Mouse (Mus musculus): Measurements from ENCODE around the gene Cfap43. TPM values are rescaled to one million over a fixed set of nuclear protein-coding genes. Genes with fewer than 3 reads are reported as not detected.

The Cfap43 gene
- total RNA-seq, 2 experiments from 2014 or later, result not detected

- intact Hi-C loops (cut with DNase I), result loop anchor here (2.0 to 5.0 kb wide), 4 partner anchors 74 to 224 kb away; partner anchors contain the start of gene Stn1
- peak; percentile 98 to 99 for DNase-seq
These were observed 187.8 kb downstream of the Cfap43 start, which contains the start of gene Sfr1 for GRCm38 (mm10) chr19:47731071-47731881. Gene Sfr1 (plus strand): TSS chr19:47731682.

GRCm38 (mm10) chr19:47730691-47731070, 188.4 kb downstream of the Cfap43 start:
- peak in 1 of 2 experiments; percentile 64 for DNase-seq
- intact Hi-C loops (cut with DNase I), result loop anchor here (2.0 to 5.0 kb wide), 4 partner anchors 73 to 224 kb away; partner anchors contain the start of gene Stn1

- intact Hi-C loops (cut with DNase I), result no loop called here
- DNase-seq, result no peak
These were observed 193.4 kb downstream of the Cfap43 start for GRCm38 (mm10) chr19:47725643-47726140.

- intact Hi-C loops (cut with DNase I), result no loop called here
- DNase-seq, result no peak
These were observed 194.2 kb downstream of the Cfap43 start for GRCm38 (mm10) chr19:47724903-47725302.

GRCm38 (mm10) chr19:47722471-47722870, 196.6 kb downstream of the Cfap43 start:
- intact Hi-C loops (cut with DNase I), result no loop called here

GRCm38 (mm10) chr19:47719147-47719546, 199.9 kb downstream of the Cfap43 start:
- intact Hi-C loops (cut with DNase I), result no loop called here
- no peak for DNase-seq

More at GRCm38 (mm10) chr19:47722471-47722870, 196.6 kb downstream of the Cfap43 start:
- DNase-seq, result no peak

- no peak for DNase-seq
- intact Hi-C loops (cut with DNase I), result no loop called here
These were observed 202.9 kb downstream of the Cfap43 start for GRCm38 (mm10) chr19:47716144-47716543.

- no peak for DNase-seq
- intact Hi-C loops (cut with DNase I), result no loop called here
These were observed 205.6 kb downstream of the Cfap43 start for GRCm38 (mm10) chr19:47713457-47713856.

GRCm38 (mm10) chr19:47710376-47710775, 208.7 kb downstream of the Cfap43 start:
- no peak for DNase-seq
- intact Hi-C loops (cut with DNase I), result no loop called here

- intact Hi-C loops (cut with DNase I), result no loop called here
- no peak for DNase-seq
These were observed 213.2 kb downstream of the Cfap43 start for GRCm38 (mm10) chr19:47705772-47706309.

- no peak for DNase-seq
- intact Hi-C loops (cut with DNase I), result no loop called here
These were observed 213.9 kb downstream of the Cfap43 start for GRCm38 (mm10) chr19:47705080-47705771.

- intact Hi-C loops (cut with DNase I), result no loop called here
- no peak for DNase-seq
These were observed 218.6 kb downstream of the Cfap43 start for GRCm38 (mm10) chr19:47700509-47700908.

GRCm38 (mm10) chr19:47699743-47700142, 219.3 kb downstream of the Cfap43 start:
- DNase-seq, result no peak
- intact Hi-C loops (cut with DNase I), result no loop called here

- intact Hi-C loops (cut with DNase I), result no loop called here
- DNase-seq, result no peak
These were observed 220.8 kb downstream of the Cfap43 start for GRCm38 (mm10) chr19:47698266-47698665.

- no peak for DNase-seq
- intact Hi-C loops (cut with DNase I), result no loop called here
These were observed 222.0 kb downstream of the Cfap43 start for GRCm38 (mm10) chr19:47697067-47697466.

- intact Hi-C loops (cut with DNase I), result no loop called here
- DNase-seq, result no peak
These were observed 222.7 kb downstream of the Cfap43 start for GRCm38 (mm10) chr19:47696411-47696810.

- intact Hi-C loops (cut with DNase I), result no loop called here
- DNase-seq, result no peak
These were observed 223.4 kb downstream of the Cfap43 start for GRCm38 (mm10) chr19:47695725-47696124.

GRCm38 (mm10) chr19:47691994-47692393, 227.1 kb downstream of the Cfap43 start, which contains the start of gene Col17a1:
Gene Col17a1 (minus strand): TSS chr19:47692094.
- intact Hi-C loops (cut with DNase I), result no loop called here
- DNase-seq, result no peak

GRCm38 (mm10) chr19:47689592-47689991, 229.5 kb downstream of the Cfap43 start:
- no peak for DNase-seq
- intact Hi-C loops (cut with DNase I), result no loop called here
